Mouse (Mus musculus) myocyte (in vitro differentiated cells): ENCODE data around the gene Gm42669. TPM values are rescaled to one million over a fixed set of nuclear protein-coding genes. Genes with fewer than 3 reads are reported as not detected.

Source experiments
- H3K27me3 ChIP-seq: one replicate; pipeline ENCODE4 v1.6.1; 2011; ENCODE audit not compliant: control insufficient read depth, insufficient read depth, insufficient read length
- H3K36me3 ChIP-seq: one replicate; pipeline ENCODE4 v1.6.1; 2011; ENCODE audit not compliant: control insufficient read depth, insufficient read depth
- H3K4me2 ChIP-seq: one replicate; pipeline ENCODE4 v1.6.1; 2011; ENCODE audit warnings: low read depth, control low read depth
- H3K4me3 ChIP-seq: one replicate; pipeline ENCODE4 v1.5.1; 2011; ENCODE audit warnings: mild to moderate bottlenecking, control low read depth, moderate library complexity
- H3K79me2 ChIP-seq: one replicate; pipeline ENCODE4 v1.6.1; 2011; ENCODE audit not compliant: control insufficient read depth, insufficient read depth
- H3ac ChIP-seq: one replicate; pipeline ENCODE4 v1.6.1; 2011; ENCODE audit not compliant: control insufficient read depth, insufficient read length
- CEBPB ChIP-seq: IDR thresholded peaks from 2 replicates; pipeline ENCODE4 v1.6.1; 2011; ENCODE audit warnings: mild to moderate bottlenecking, moderate library complexity; ENCODE audit not compliant: poor library complexity, insufficient read depth, severe bottlenecking
- E2F4 ChIP-seq: IDR thresholded peaks from one replicate; pipeline ENCODE4 v1.6.1; 2011; ENCODE audit warnings: mild to moderate bottlenecking, control low read depth, moderate library complexity; ENCODE audit not compliant: insufficient read depth
- MAX ChIP-seq: IDR thresholded peaks from one replicate; pipeline ENCODE4 v1.6.1; 2011; ENCODE audit warnings: low read depth, mild to moderate bottlenecking, control low read depth
- MYOD1 ChIP-seq, 3 experiments: IDR thresholded peaks; one replicate each; pipeline ENCODE4 v1.6.1; 2011; ENCODE audit warnings: control low read depth in 2 of 3, low read depth in 2 of 3, mild to moderate bottlenecking in 2 of 3, moderate library complexity in 1 of 3; ENCODE audit not compliant: insufficient read length in 2 of 3, control insufficient read depth in 1 of 3
- MYOG ChIP-seq, 3 experiments: IDR thresholded peaks; one replicate each; pipeline ENCODE4 v1.6.1; 2011; ENCODE audit warnings: control low read depth in 2 of 3, low read depth in 2 of 3, mild to moderate bottlenecking in 2 of 3; ENCODE audit not compliant: insufficient read length in 2 of 3, control insufficient read depth in 1 of 3, insufficient read depth in 1 of 3
- POLR2A ChIP-seq: IDR thresholded peaks from one replicate; pipeline ENCODE4 v1.6.1; 2011; ENCODE audit warnings: low read depth, mild to moderate bottlenecking, control low read depth, moderate library complexity; ENCODE audit not compliant: insufficient read length
- POLR2AphosphoS2 ChIP-seq: IDR thresholded peaks from one replicate; pipeline ENCODE4 v1.6.1; 2011; ENCODE audit warnings: low read depth, control low read depth; ENCODE audit not compliant: insufficient read length
- REST ChIP-seq: IDR thresholded peaks from one replicate; pipeline ENCODE4 v1.6.1; 2011; ENCODE audit warnings: mild to moderate bottlenecking, control low read depth, moderate library complexity; ENCODE audit not compliant: insufficient read depth, insufficient read length
- SRF ChIP-seq: IDR thresholded peaks from one replicate; pipeline ENCODE4 v1.6.1; 2011; ENCODE audit warnings: low read depth; ENCODE audit not compliant: control insufficient read depth, insufficient read length
- TCF12 ChIP-seq: IDR thresholded peaks from one replicate; pipeline ENCODE4 v1.6.1; 2011; ENCODE audit warnings: mild to moderate bottlenecking, control low read depth; ENCODE audit not compliant: poor library complexity, insufficient read depth, severe bottlenecking
- TCF3 ChIP-seq: IDR thresholded peaks from one replicate; pipeline ENCODE4 v1.6.1; 2011; ENCODE audit warnings: low read depth, control low read depth; ENCODE audit not compliant: insufficient read length
- USF1 ChIP-seq: IDR thresholded peaks from one replicate; pipeline ENCODE4 v1.6.1; 2011; ENCODE audit warnings: low read depth, mild to moderate bottlenecking, control low read depth, moderate library complexity
- polyA plus RNA-seq: library from polyadenylated mRNA; unstranded; fragments of >200 nt; fragmentation: generic; extraction: Trizol; gene quantifications from one replicate; pipeline ENCODE4 v1.2.1, GENCODE M21; 2012; ENCODE audit warnings: missing spikeins

Gm42669 gene
- polyA plus RNA-seq, 1 experiment = 0.02 TPM

- no peak overlapping the region for H3K4me3 ChIP-seq
- no peaks in the 10 kb centered on the region for H3K79me2 ChIP-seq
- peaks cover 3% of the 10 kb centered on the region for H3K36me3 ChIP-seq
- TF ChIP-seq CEBPB (no peak), USF1 (no peak), MYOG (IDR thresholded peaks at IDR 0.05; ENCODE audit: control insufficient read depth in 1 of 3, insufficient read depth in 1 of 3, insufficient read length in 2 of 3, low read depth in 2 of 3) (no peak), TCF12 (no peak), REST (no peak), MYOD1 (IDR thresholded peaks at IDR 0.05; ENCODE audit: control insufficient read depth in 1 of 3, insufficient read length in 2 of 3, low read depth in 2 of 3) (no peak), SRF (no peak), MAX (no peak), POLR2A (no peak), TCF3 (no peak), POLR2AphosphoS2 (no peak), E2F4 (no peak)
- no peaks in the 10 kb centered on the region for H3K27me3 ChIP-seq
- H3ac ChIP-seq = no peak overlapping the region
- no peak overlapping the region for H3K4me2 ChIP-seq
These were observed 61.7 kb downstream of the Gm42669 start for GRCm38 (mm10) chr5:107569148-107569547.

- peaks cover 5% of the 10 kb centered on the region for H3K36me3 ChIP-seq
- H3K4me2 ChIP-seq = peak within 1 kb of the TSS; percentile 85
- H3K4me3 ChIP-seq = peak within 1 kb of the TSS; percentile 87
- no peaks in the 10 kb centered on the region for H3K27me3 ChIP-seq
- H3K79me2 ChIP-seq = no peaks in the 10 kb centered on the region
- TF ChIP-seq POLR2AphosphoS2 (peak; percentile 79), TCF12 (no peak), SRF (no peak), POLR2A (peak; percentile 81)
- H3ac ChIP-seq = peak within 1 kb of the TSS; percentile 94
These were observed 90.1 kb downstream of the Gm42669 start, which contains the start of the genes Rpap2 and Glmn for GRCm38 (mm10) chr5:107597301-107598077. Gene Rpap2 (plus strand): TSS chr5:107597373. Gene Glmn (minus strand): TSS chr5:107597888.

- H3K79me2 ChIP-seq = no peaks in the 10 kb centered on the region
- H3K4me3 ChIP-seq = peak overlapping the region; percentile 87
- TF ChIP-seq MAX (no peak), POLR2AphosphoS2 (no peak), CEBPB (no peak), SRF (no peak), POLR2A (no peak), TCF12 (no peak), USF1 (no peak), MYOG (IDR thresholded peaks at IDR 0.05; ENCODE audit: control insufficient read depth in 1 of 3, insufficient read depth in 1 of 3, insufficient read length in 2 of 3, low read depth in 2 of 3) (no peak)
- peak overlapping the region; percentile 94 for H3ac ChIP-seq
- H3K4me2 ChIP-seq = peak overlapping the region; percentile 85
- no peaks in the 10 kb centered on the region for H3K27me3 ChIP-seq
- H3K36me3 ChIP-seq = peaks cover 13% of the 10 kb centered on the region
These were observed 91.0 kb downstream of the Gm42669 start for GRCm38 (mm10) chr5:107598380-107598779.

- no peak for TF ChIP-seq E2F4
- no peak for TF ChIP-seq SRF
- TF ChIP-seq USF1 = no peak
- TF ChIP-seq MYOD1 (IDR thresholded peaks at IDR 0.05; ENCODE audit: control insufficient read depth in 1 of 3, insufficient read length in 2 of 3, low read depth in 2 of 3) = no peak
- Histone ChIP-seq H3K79me2 (no peaks in the 10 kb centered on the region), H3K4me3 (no peak overlapping the region), H3ac (no peak overlapping the region), H3K27me3 (no peaks in the 10 kb centered on the region), H3K4me2 (no peak overlapping the region), H3K36me3 (peaks cover 21% of the 10 kb centered on the region)
These were observed 103.8 kb downstream of the Gm42669 start for GRCm38 (mm10) chr5:107611224-107611623.

- no peak overlapping the region for H3K4me3 ChIP-seq
- peaks cover 22% of the 10 kb centered on the region for H3K36me3 ChIP-seq
- TF ChIP-seq SRF (no peak), CEBPB (no peak), POLR2AphosphoS2 (no peak), USF1 (no peak), MYOG (IDR thresholded peaks at IDR 0.05; ENCODE audit: control insufficient read depth in 1 of 3, insufficient read depth in 1 of 3, insufficient read length in 2 of 3, low read depth in 2 of 3) (no peak), REST (no peak), TCF3 (no peak), POLR2A (no peak), MAX (no peak), E2F4 (no peak), TCF12 (no peak), MYOD1 (IDR thresholded peaks at IDR 0.05; ENCODE audit: control insufficient read depth in 1 of 3, insufficient read length in 2 of 3, low read depth in 2 of 3) (no peak)
These were observed 110.6 kb downstream of the Gm42669 start for GRCm38 (mm10) chr5:107617986-107618385.

More at GRCm38 (mm10) chr5:107617986-107618385, 110.6 kb downstream of the Gm42669 start:
- H3ac ChIP-seq = no peak overlapping the region
- no peaks in the 10 kb centered on the region for H3K27me3 ChIP-seq
- no peak overlapping the region for H3K4me2 ChIP-seq
- H3K79me2 ChIP-seq = no peaks in the 10 kb centered on the region
